Mouse (Mus musculus) hindbrain, embryonic 16.5 days (tissue): ENCODE results near the gene Phc2. TPM values are rescaled to one million over a fixed set of nuclear protein-coding genes. Genes with fewer than 3 reads are reported as not detected.

Experiments
- ATAC-seq: fragments of 200-750 bp; cut with Nextera tagmentation; 2 replicates; pipeline ENCODE4 v1.8.0; 2017; ENCODE audit warnings: moderate TSS enrichment, moderate library complexity
- H3K27ac ChIP-seq: fragments of 300-500 bp; sonication (generic); 2 replicates; pipeline ENCODE4 v1.5.1; 2014; ENCODE audit warnings: low read depth, mild to moderate bottlenecking, control low read depth, low read length, moderate library complexity
- H3K27me3 ChIP-seq: fragments of 300-500 bp; sonication (generic); replicated peaks from 2 replicates; pipeline ENCODE4 v1.6.1; 2014; ENCODE audit warnings: low read length; ENCODE audit not compliant: control insufficient read depth, insufficient read depth
- H3K36me3 ChIP-seq: fragments of 300-500 bp; sonication (generic); 2 replicates; pipeline ENCODE4 v1.6.1; 2014; ENCODE audit warnings: mild to moderate bottlenecking, low read length, moderate library complexity, mixed read lengths; ENCODE audit not compliant: control insufficient read depth, insufficient read depth
- H3K4me1 ChIP-seq: fragments of 300-500 bp; sonication (generic); 2 replicates; pipeline ENCODE4 v1.6.1; 2014; ENCODE audit warnings: low read depth, low read length; ENCODE audit not compliant: control insufficient read depth, insufficient read depth
- H3K4me2 ChIP-seq: fragments of 300-500 bp; sonication (generic); 2 replicates; pipeline ENCODE4 v1.6.1; 2014; ENCODE audit warnings: mild to moderate bottlenecking, low read length, control low read depth, moderate library complexity
- H3K4me3 ChIP-seq: fragments of 300-500 bp; sonication (generic); 2 replicates; pipeline ENCODE4 v1.5.1; 2014; ENCODE audit warnings: mild to moderate bottlenecking, low read length, control low read depth, moderate library complexity
- H3K9ac ChIP-seq: fragments of 300-500 bp; sonication (generic); 2 replicates; pipeline ENCODE4 v1.6.1; 2014; ENCODE audit warnings: low read depth, mild to moderate bottlenecking, control low read depth, low read length, moderate library complexity
- H3K9me3 ChIP-seq: fragments of 300-500 bp; sonication (generic); 2 replicates; pipeline ENCODE4 v1.6.1; 2014; ENCODE audit warnings: mild to moderate bottlenecking, low read length, moderate library complexity; ENCODE audit not compliant: control insufficient read depth
- WGBS: fragments of 180-500 bp; shearing (Covaris S2); extraction: QIAGEN DNeasy Blood & Tissue Kit; methylation state at CpG from one replicate; pipeline ENCODE4 v1.1.7; 2014; 5-methylcytosine and 5-hydroxymethylcytosine counted together
- polyA plus RNA-seq: library from polyadenylated mRNA; unstranded; fragments of >200 nt; fragmentation: Nextera tagmentation; extraction: Ambion mirVana; gene quantifications from 2 replicates; pipeline ENCODE4 v1.2.1, GENCODE M21; 2015

Phc2 gene
- polyA plus RNA-seq, 1 experiment from 2014 or later, result 19.9 TPM

- WGBS, result 71% methylated on average over 17 of the region's 17 CpGs
- no peak for ATAC-seq
- no peak overlapping the region for H3K4me3 ChIP-seq
- no peaks in the 10 kb centered on the region for H3K36me3 ChIP-seq
- H3K9ac ChIP-seq, result no peak overlapping the region
- no peaks in the 10 kb centered on the region for H3K4me1 ChIP-seq
- H3K4me2 ChIP-seq, result no peak overlapping the region
- no peaks in the 10 kb centered on the region for H3K9me3 ChIP-seq
- no peak overlapping the region for H3K27ac ChIP-seq
- H3K27me3 ChIP-seq, result no peaks in the 10 kb centered on the region
These were observed 37.0 kb upstream of the Phc2 start for GRCm38 (mm10) chr4:128617363-128618120.

GRCm38 (mm10) chr4:128618246-128618911, 36.1 kb upstream of the Phc2 start, which contains the start of gene Tlr12:
Tlr12 (minus strand) TSS chr4:128618619.
- no peak within 1 kb of the TSS for H3K4me2 ChIP-seq
- H3K4me3 ChIP-seq, result no peak within 1 kb of the TSS
- no peak within 1 kb of the TSS for H3K27ac ChIP-seq
- H3K36me3 ChIP-seq, result no peaks in the 10 kb centered on the region
- H3K4me1 ChIP-seq, result no peaks in the 10 kb centered on the region
- H3K27me3 ChIP-seq, result no peaks in the 10 kb centered on the region
- H3K9ac ChIP-seq, result no peak within 1 kb of the TSS
- WGBS, result 77% methylated on average over 15 of the region's 15 CpGs
- no peak for ATAC-seq
- H3K9me3 ChIP-seq, result no peaks in the 10 kb centered on the region

- Histone ChIP-seq H3K9ac (no peak overlapping the region), H3K4me2 (no peak overlapping the region), H3K36me3 (no peaks in the 10 kb centered on the region), H3K4me1 (no peaks in the 10 kb centered on the region), H3K9me3 (no peaks in the 10 kb centered on the region), H3K27me3 (no peaks in the 10 kb centered on the region), H3K4me3 (no peak overlapping the region), H3K27ac (no peak overlapping the region)
- 72% methylated on average over 2 of the region's 2 CpGs for WGBS
- no peak for ATAC-seq
These were observed 35.5 kb upstream of the Phc2 start for GRCm38 (mm10) chr4:128618963-128619362.

- Histone ChIP-seq H3K36me3 (no peaks in the 10 kb centered on the region), H3K9ac (no peak overlapping the region), H3K4me2 (no peak overlapping the region), H3K27me3 (no peaks in the 10 kb centered on the region), H3K4me1 (no peaks in the 10 kb centered on the region), H3K4me3 (no peak overlapping the region), H3K27ac (no peak overlapping the region), H3K9me3 (no peaks in the 10 kb centered on the region)
- whole genome bisulfite sequencing, result 84% methylated on average over 6 of the region's 6 CpGs
- ATAC-seq, result no peak
These were observed 33.9 kb upstream of the Phc2 start for GRCm38 (mm10) chr4:128620572-128620971.

- H3K9ac ChIP-seq, result no peak overlapping the region
- H3K27ac ChIP-seq, result no peak overlapping the region
- H3K36me3 ChIP-seq, result no peaks in the 10 kb centered on the region
- WGBS, result 89% methylated on average over 8 of the region's 8 CpGs
- no peaks in the 10 kb centered on the region for H3K27me3 ChIP-seq
- no peak overlapping the region for H3K4me3 ChIP-seq
- ATAC-seq, result no peak
- no peaks in the 10 kb centered on the region for H3K4me1 ChIP-seq
- no peak overlapping the region for H3K4me2 ChIP-seq
- no peaks in the 10 kb centered on the region for H3K9me3 ChIP-seq
These were observed 33.4 kb upstream of the Phc2 start for GRCm38 (mm10) chr4:128621109-128621508.

- Histone ChIP-seq H3K27me3 (no peaks in the 10 kb centered on the region), H3K27ac (no peak overlapping the region), H3K9ac (no peak overlapping the region), H3K4me2 (no peak overlapping the region), H3K4me3 (no peak overlapping the region), H3K9me3 (no peaks in the 10 kb centered on the region), H3K36me3 (no peaks in the 10 kb centered on the region), H3K4me1 (peaks cover 8% of the 10 kb centered on the region)
- WGBS, result 72% methylated on average over 7 of the region's 7 CpGs
- ATAC-seq, result no peak
These were observed 19.1 kb upstream of the Phc2 start for GRCm38 (mm10) chr4:128635451-128635850.

- WGBS, result 57% methylated on average over 10 of the region's 10 CpGs
- ATAC-seq, result no peak
These were observed 18.5 kb upstream of the Phc2 start for GRCm38 (mm10) chr4:128635894-128636585.

GRCm38 (mm10) chr4:128637250-128637649, 17.3 kb upstream of the Phc2 start:
- Histone ChIP-seq H3K4me1 (peaks cover 8% of the 10 kb centered on the region), H3K27me3 (no peaks in the 10 kb centered on the region), H3K9me3 (no peaks in the 10 kb centered on the region), H3K4me2 (no peak overlapping the region), H3K27ac (no peak overlapping the region), H3K4me3 (no peak overlapping the region), H3K9ac (no peak overlapping the region), H3K36me3 (no peaks in the 10 kb centered on the region)
- no peak for ATAC-seq
- WGBS, result 47% methylated on average over 11 of the region's 11 CpGs

More at GRCm38 (mm10) chr4:128635894-128636585, 18.5 kb upstream of the Phc2 start:
- no peak overlapping the region for H3K4me3 ChIP-seq
- no peaks in the 10 kb centered on the region for H3K36me3 ChIP-seq
- H3K27me3 ChIP-seq, result no peaks in the 10 kb centered on the region
- no peaks in the 10 kb centered on the region for H3K9me3 ChIP-seq
- peaks cover 8% of the 10 kb centered on the region for H3K4me1 ChIP-seq
- H3K4me2 ChIP-seq, result no peak overlapping the region
- no peak overlapping the region for H3K27ac ChIP-seq
- no peak overlapping the region for H3K9ac ChIP-seq

GRCm38 (mm10) chr4:128638265-128638923, 16.1 kb upstream of the Phc2 start:
- 82% methylated on average over 18 of the region's 18 CpGs for WGBS
- no peak for ATAC-seq
- Histone ChIP-seq H3K4me3 (no peak overlapping the region), H3K4me1 (peaks cover 8% of the 10 kb centered on the region), H3K4me2 (no peak overlapping the region), H3K9me3 (no peaks in the 10 kb centered on the region), H3K9ac (no peak overlapping the region), H3K27me3 (no peaks in the 10 kb centered on the region), H3K27ac (no peak overlapping the region), H3K36me3 (no peaks in the 10 kb centered on the region)
